Mouse (Mus musculus): Measurements from ENCODE around the gene Rnf145.

Rnf145 gene

GRCm38 (mm10) chr11:44518281-44519095 lies at the start of gene Rnf145:
Gene Rnf145, plus strand, starts transcription at chr11:44518964.
- DNase-seq (ENCODE audit: low read depth) = peak; percentile 28

- DNase-seq (ENCODE audit: low read depth) = no peak
Measured at GRCm38 (mm10) chr11:44469646-44470431, 48.9 kb upstream of the Rnf145 start.

- no peak for DNase-seq (ENCODE audit: low read depth)
Measured at GRCm38 (mm10) chr11:44470432-44471336, 48.1 kb upstream of the Rnf145 start, which contains the start of gene Ublcp1. Gene Ublcp1, minus strand, starts transcription at chr11:44470498.

- DNase-seq (ENCODE audit: low read depth) = no peak
Measured at GRCm38 (mm10) chr11:44471337-44471995, 47.3 kb upstream of the Rnf145 start.

DNA sequence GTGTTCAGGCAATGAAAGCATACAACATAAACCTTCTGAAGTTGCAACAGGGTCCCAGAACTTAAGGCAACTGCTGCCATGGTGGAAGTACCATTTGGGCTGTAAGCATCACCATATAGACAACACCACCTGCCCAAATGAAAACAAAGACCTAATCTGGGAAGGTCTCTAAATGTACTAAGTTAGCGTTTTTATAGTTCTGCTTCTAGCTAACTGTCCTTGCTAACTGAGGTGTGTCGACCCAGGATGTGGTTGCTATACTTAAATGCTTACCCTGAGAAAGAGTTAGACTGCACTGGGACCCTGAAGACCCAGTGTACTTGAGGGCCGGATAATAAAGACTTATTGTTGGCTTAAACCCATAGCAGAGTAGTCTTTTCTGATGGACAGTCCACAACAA lies 43.3 kb upstream of the Rnf145 start:
- DNase-seq (ENCODE audit: low read depth) = no peak

GRCm38 (mm10) chr11:44476445-44476844 lies 42.3 kb upstream of the Rnf145 start:
- no peak for DNase-seq (ENCODE audit: low read depth)

DNA sequence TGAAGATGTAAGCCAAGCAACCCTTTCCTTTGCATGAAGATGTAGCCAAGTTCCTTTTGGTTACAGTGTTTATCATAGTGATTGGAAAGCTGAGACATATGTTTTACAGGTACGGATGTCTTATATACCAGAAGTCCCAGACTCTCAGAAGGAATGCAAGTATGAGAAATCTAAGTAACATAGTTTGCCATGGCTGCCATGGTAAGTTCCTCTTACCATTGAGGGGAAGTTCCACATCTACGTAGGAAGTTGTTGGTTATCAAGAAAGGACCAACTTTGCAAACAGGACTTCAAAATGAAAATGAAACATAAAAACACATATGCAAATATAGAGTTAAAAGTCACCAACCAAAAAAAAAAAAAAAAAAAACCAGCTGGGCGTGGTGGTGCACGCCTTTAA lies 40.4 kb upstream of the Rnf145 start:
- no peak for DNase-seq (ENCODE audit: low read depth)

DNA sequence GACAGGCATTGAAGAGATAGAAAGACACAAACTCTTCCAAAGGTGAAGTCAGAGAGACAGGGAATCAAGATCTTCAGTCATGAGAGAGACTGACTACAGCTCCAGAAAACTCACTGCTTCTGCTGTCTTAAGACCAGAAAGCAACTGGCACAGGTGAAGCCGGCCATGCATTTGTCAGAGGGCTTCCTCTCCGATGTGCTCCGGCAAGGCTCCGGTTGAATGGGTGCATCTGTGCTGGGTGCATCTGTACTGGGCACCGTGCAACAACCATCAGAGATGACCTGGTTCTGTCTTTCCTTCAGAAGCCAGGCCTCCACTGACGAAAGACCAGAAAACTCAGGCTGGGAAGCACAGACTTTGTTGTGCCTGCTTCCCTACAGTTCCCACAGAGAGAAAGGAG lies 38.5 kb upstream of the Rnf145 start:
- no peak for DNase-seq (ENCODE audit: low read depth)

- no peak for DNase-seq (ENCODE audit: low read depth)
Measured at GRCm38 (mm10) chr11:44485089-44485736, 33.6 kb upstream of the Rnf145 start.

DNA sequence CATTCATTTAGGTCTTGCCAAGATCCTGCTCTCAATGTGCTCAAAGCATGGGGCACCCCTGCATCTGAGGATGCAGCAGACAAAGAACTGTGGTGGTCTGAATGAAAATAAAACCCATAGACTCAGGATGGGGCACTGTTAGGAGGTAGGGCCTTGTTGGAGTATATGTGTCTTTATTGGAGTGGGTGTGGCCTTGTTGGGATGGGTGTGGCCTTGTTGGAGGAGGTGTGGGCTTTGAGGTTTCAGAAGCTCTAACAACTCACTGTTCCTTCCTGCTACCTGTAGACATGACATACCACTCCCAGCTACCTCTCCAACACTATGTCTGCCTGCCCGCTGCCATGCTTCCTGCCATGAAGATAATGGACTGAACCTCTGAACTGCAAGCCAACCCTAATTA lies 29.6 kb upstream of the Rnf145 start:
- DNase-seq (ENCODE audit: low read depth) = no peak

GRCm38 (mm10) chr11:44494643-44495323 lies 24.0 kb upstream of the Rnf145 start:
- no peak for DNase-seq (ENCODE audit: low read depth)

DNA sequence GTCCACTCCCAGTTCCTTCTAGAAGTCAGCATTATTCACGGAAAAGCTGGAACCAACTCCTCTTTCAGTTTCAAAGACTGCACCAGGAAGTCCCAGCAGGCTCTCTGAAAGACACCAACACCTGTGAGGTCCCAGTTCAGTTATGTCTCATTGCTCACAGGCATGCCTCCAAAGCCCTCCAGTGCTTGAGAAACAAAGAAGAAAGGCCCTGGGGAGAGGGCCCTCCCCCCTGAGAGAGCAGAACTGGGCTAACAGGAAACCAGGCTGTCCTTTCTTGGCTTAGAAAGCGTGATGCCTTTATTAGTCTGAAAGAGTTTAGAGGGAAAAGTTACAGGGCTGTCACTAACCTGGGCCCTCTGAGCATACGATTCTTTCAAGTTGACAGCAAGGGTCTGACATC lies 22.5 kb upstream of the Rnf145 start:
- DNase-seq (ENCODE audit: low read depth) = no peak

GRCm38 (mm10) chr11:44498412-44499272 lies 20.1 kb upstream of the Rnf145 start:
- no peak for DNase-seq (ENCODE audit: low read depth)

DNA sequence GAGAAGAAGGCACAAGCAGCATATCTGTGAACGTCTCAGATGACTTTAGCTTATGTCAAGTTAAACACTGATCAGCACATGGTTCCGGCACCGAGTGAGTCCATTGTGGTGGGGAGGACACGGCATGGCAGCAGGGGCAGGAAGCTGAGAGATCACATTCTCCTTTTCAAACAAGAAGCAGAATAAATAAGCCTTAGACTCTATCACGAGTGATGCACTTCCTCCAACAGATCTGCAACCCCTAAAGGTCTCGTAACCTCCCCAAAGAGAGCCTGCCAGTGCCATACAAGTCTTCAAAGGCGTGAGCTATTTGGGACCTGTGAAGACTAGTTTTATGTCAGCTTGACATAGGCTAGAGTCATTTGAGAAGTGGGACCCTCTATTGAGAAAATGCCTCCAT lies 17.8 kb upstream of the Rnf145 start:
- DNase-seq (ENCODE audit: low read depth) = no peak

DNA sequence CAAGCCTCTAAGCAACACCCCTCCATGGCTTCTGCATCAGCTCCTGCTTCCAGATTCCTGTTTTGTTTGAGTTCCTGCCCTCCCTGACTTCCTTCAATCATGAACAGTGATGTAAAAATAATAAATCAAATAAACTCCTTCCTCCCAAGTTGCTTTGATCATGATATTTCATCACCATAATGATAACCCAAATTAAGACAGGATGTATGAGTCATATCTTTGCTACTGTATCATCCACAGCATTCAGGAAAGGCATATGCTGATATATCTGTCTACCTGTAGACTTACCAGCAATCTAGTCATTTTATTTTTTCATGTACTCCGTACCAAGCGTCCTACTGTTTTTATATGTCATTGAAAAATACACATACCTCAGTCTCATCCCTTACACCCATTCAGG lies 17.3 kb upstream of the Rnf145 start:
- DNase-seq (ENCODE audit: low read depth) = no peak

- no peak for DNase-seq (ENCODE audit: low read depth)
Measured at GRCm38 (mm10) chr11:44502931-44503330, 15.8 kb upstream of the Rnf145 start.

- no peak for DNase-seq (ENCODE audit: low read depth)
Measured at GRCm38 (mm10) chr11:44504146-44504545, 14.6 kb upstream of the Rnf145 start.

DNA sequence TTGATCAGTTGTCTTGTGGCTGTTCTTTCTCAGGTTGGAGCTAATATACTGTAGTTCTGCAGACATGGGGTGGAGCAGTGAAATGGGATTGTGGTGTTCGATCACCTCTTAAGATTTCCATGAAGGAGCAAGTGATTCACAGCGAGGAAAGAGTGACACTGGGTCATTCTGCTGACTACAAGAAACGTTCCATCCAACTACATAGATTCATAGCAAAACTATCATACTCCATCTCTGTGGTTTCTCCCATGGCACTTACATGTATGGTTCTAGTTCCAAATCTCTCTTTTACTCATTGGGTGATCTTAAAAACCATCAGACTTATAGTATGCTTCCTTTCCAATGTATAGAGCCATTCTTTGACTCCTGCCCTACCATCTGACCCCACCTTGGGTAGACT lies 14.0 kb upstream of the Rnf145 start:
- DNase-seq (ENCODE audit: low read depth) = no peak

GRCm38 (mm10) chr11:44508876-44509275 lies 9.9 kb upstream of the Rnf145 start:
- DNase-seq (ENCODE audit: low read depth) = no peak

DNA sequence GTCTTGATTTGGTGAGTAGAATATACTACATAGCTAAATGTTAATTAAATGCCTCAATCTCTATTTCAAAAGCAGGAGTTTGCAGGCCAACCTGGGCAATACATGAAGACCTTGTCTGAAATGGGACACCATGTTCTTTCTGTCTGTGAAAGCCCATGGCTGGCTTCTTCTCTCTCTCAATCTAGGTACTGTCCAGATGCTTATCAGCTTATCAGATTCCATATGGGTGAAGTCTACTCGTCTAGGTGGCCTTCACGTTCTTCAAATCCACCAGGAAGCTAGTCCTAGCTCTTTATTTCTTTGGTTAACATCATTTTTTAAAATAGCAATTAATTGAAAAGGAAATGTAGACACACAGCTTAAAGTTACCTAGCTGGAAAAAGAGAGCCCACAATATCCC lies 8.9 kb upstream of the Rnf145 start:
- no peak for DNase-seq (ENCODE audit: low read depth)
